Mouse (Mus musculus) E14TG2a.4 (cell line): ENCODE data around the gene Tmem18.

Experiments
- CTCF ChIP-seq: conservative IDR thresholded peaks from 2 replicates; pipeline ENCODE4 v1.5.1; 2014; ENCODE audit warnings: low read length
- NANOG ChIP-seq: IDR thresholded peaks from 2 replicates; pipeline ENCODE4 v1.6.1; 2014; ENCODE audit warnings: borderline replicate concordance, low read length, mixed read lengths
- POU5F1 ChIP-seq: IDR thresholded peaks from 2 replicates; pipeline ENCODE4 v1.6.1; 2014; ENCODE audit warnings: low read length, borderline replicate concordance

DNA sequence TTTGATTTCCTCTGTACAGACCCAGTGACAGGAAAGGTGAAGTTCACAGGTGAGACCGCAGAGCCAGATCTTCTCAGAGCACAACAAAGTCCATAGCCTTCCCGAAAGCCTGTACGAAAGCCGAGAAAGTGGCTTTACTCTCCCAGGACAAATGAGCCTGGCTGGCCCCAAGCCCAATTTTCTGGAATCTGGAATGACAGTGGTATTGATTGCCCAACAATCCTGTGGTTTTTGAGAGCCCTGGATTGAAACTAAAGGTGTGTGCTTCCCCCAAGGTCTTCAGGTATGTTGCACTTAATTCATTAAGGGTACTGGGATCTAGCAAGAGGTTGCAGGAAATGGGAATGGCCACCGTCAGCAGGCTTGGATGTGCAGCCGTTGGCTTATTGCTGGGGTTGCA is 21.7 kb downstream of the Tmem18 start:
- no peak for TF ChIP-seq CTCF
- TF ChIP-seq POU5F1: no peak
- no peak for TF ChIP-seq NANOG
